Mouse (Mus musculus) kidney, adult 8-10 months (tissue): Measurements from ENCODE around the gene Entpd1.
A peak's percentile ranks its signal among the peaks of the same experiment; 100 is the strongest.

ENCODE experiments used
- DNase-seq, 2 experiments: peaks; one replicate each; pipeline ENCODE4 v3.0.0; 2022

Gene Entpd1

DNA sequence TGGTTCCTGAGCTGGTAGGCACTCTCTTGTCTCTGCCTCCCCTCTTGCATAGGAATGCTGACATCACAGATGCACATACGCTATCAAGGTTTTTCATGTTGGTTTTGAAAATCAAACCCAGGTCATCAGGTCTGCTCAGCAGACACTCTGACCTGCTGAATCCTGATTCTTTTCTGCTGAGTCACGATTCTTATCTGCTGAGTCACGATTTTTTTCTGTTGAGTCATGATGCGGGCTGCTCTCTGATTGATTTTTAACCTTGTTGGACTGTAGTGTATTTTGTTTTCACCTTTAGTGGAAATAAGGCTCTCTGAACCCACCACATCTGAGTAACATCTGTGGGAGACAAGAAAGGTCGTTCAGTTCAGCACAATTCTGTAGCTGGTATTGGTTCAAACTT lies 63.2 kb downstream of the Entpd1 start:
- DNase-seq, result no peak

- DNase-seq, result no peak
Observed at GRCm38 (mm10) chr19:40678087-40678486, 65.9 kb downstream of the Entpd1 start.

DNA sequence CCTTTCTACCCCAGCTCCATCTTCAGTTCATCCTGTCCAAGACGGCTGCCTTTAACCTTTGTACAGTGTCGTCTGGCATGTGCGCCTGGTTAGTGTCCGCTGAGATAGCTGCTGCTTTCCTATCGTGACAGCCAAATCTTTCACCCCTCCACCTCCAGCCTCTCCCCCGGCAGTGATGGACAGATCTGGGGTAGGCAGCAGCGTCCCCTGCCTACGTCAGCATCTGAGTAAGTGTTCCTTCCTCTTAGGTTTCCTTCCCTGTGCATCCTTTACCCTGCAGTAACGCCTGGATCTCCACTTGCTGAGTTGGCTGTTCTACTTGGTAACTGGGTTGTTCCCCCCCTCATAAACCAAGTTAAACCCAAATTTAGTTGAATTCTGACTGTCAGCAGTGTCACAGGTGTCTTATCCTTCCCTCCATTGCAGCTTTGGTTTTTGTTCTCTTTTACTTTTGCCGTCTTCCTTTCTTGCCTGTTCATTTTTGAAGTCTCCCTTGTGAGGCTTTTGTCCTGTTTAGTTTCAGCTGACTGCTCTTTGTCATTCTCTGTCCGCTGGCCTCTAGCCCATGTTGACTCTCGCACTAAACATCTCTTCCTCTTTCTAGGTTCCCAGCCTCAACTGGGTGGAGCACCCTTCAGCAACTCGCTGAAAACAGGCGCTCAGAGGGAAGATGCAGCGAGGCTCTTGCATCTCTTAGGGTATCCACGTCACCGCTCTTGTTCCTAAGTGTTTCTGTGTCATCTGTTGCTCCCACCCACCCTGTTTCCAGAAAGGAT lies 66.6 kb downstream of the Entpd1 start:
- DNase-seq, result peak; percentile 19 to 49

GRCm38 (mm10) chr19:40679632-40680031 lies 67.5 kb downstream of the Entpd1 start:
- no peak for DNase-seq

- no peak for DNase-seq
Observed at GRCm38 (mm10) chr19:40684124-40684523, 72.0 kb downstream of the Entpd1 start.

DNA sequence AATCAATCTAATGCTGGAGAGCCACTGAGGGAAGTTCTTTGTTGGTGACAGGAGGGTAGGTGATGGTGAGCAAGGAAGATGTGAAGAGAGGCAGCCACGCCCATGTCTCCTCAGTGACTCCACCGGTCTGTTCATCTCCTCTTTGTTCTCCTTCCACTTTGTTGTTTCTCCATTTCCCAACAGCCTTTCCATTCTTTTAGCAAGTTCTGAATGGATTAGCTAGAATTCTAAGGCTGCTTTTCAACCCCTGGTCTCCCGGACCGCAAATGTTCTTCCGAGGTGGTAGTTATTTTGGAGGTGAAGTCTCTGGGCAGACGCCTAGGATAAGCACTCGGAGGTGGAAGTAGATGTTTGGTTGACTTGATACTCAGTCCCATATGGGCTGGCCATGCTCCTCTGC lies 72.4 kb downstream of the Entpd1 start:
- DNase-seq, result no peak

DNA sequence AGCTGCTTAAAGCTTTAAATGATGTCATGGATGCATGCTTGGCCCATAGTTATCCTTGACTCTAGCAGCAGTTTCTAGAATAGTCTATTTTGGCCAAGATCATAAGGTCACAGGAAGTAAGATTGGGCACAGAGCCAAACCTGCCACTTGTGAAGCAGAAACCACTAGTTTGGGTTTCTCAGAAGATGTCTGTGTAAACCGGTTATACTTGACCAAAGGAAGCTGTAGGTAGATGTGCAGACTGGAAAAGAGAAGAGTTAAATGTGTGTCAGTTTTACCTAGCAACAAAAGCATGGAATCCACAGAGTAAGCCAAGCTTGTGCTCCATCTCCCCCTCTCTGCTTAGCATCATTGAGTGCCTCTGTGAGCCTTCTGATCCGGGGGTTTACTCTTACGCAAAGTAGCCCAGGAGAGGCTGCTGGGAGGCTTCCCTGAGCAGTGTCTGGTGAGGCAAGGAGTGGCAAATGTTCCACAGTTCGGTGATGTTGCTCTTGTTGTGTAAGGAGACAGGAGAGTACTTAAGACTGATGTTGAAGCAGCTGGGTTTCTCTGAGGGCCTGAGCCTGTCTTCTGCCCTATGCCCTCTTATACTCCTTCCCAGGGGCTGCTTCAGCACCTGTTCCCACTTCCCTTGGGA lies 75.2 kb downstream of the Entpd1 start:
- peak in 1 of 2 experiments; percentile 23 for DNase-seq

- no peak for DNase-seq
Observed at GRCm38 (mm10) chr19:40693201-40693600, 81.0 kb downstream of the Entpd1 start.

DNA sequence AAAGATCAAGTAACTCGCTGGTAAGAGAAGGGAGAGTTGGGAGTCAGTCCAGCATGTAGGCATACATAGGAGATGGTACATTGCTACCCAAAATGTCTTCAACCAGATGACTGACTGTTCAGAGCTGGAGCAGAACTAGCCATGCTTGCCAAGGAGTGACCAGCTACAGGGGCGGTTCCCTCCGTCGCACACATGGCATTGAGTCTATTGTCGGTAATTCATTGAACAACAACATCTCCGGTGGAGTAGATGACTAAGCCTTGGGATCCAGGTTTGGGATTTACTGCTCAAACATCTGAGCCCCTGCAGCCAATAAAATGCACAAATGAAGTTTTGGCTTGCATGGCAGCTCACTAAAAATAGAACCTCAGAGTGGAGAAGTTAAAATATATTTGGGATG lies 84.0 kb downstream of the Entpd1 start:
- no peak for DNase-seq

GRCm38 (mm10) chr19:40698103-40698853 lies 86.1 kb downstream of the Entpd1 start:
- DNase-seq, result peak; percentile 31 to 53

GRCm38 (mm10) chr19:40699816-40700215 lies 87.7 kb downstream of the Entpd1 start:
- DNase-seq, result no peak

DNA sequence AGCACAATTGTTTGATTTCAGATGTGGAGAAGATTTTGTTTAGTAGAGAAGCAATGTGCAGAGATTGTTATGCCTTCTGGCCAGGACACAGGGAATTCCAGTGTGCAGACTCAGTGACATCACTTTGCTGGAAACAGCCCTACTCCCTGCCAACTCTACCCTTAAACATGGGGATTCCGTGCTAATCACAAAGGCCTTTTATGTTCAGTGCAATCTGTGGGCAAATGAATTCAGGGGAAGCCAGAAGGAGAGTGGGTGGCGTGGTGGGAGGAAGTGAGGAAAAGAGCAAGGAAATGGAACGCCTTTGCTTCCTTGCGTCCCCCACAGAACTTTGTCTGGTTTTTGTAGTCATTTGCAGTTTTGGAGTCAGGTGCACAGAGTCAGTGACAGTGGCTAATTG lies 90.2 kb downstream of the Entpd1 start:
- DNase-seq, result no peak

DNA sequence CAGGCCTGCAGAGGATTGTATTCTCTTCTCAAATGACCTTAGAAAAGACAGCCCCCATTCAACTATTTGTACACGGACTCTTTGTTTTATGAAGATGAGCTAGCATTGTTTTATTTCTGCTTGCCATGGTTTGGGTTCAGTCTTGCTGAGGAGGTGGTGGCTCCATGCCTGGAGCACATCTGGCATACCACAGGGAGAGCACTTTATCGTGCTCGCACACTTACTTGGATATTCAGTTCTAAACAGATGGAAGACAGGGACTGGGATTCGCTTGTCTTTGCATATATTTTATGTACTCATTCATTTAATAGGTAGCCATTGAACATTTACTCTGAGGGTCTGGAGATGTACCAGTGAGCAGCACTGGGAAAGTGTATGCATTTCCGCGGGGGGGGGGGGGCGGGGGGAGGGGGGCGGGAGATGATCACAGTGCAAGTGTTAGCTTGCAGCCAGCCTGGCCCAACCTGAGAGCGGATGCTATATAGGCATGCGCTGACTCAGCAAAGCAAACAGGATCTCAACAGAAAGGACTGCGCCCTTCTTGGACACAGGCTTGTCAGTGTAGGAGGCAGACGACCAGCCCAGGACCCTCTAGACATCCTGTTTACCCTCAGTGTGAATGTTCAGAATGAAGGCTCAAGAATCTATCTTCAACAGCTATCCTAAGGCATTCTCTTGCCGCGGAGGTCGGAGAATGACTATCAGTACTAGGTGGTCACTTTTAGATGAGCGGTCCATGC lies 100.9 kb downstream of the Entpd1 start:
- no peak for DNase-seq

GRCm38 (mm10) chr19:40714700-40715099 lies 102.5 kb downstream of the Entpd1 start:
- no peak for DNase-seq

DNA sequence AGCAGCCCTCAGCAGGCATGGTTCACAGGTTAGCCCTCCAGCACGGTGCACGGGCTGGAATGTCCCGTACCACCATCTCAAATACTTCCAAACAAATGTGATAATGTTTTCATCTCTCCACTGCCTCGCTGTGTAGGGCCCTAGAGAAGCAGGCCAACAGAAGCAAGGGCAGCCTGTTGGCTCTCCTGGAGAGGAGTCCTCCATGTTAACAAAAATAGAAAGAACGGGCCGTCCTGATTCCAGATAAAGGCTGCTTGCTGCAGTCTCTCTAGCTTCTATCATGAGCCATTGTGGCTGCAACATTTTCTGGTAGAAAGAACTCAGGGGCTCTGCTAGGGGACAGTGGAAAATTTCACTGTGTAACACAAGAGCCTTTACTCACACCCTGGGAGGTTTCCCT lies 104.8 kb downstream of the Entpd1 start:
- no peak for DNase-seq

DNA sequence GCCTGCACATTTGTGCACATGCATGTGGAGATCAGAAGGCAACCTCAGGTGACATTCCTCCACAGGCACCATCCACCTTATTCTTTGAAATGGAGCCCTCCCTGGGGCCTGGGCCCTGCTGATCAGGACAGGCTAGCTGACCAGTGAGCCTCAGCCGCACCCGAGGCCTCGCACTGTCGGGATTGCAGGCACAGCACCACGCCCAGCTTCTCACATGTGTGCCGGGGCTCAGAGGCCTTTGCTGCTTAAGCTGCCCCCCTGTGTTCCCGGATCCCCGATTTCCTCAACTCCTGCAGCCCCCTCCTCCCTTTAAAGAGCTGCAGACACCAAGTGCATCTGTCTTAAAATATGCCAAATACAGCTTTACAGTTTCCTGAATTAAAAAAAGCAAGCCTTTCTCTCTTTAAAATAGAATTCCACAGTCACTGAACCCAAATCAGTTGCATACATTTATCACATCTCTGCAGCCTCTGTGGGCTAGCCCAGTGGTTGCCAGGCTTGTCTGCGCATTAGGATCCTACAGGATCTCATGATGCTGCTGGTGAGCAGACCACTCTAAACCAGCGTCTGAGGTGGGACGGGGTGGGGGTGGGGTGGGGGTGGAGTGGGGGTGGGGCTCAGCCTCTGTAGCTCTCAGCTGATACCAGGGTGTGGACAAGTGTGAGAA lies 107.4 kb downstream of the Entpd1 start:
- DNase-seq, result no peak

DNA sequence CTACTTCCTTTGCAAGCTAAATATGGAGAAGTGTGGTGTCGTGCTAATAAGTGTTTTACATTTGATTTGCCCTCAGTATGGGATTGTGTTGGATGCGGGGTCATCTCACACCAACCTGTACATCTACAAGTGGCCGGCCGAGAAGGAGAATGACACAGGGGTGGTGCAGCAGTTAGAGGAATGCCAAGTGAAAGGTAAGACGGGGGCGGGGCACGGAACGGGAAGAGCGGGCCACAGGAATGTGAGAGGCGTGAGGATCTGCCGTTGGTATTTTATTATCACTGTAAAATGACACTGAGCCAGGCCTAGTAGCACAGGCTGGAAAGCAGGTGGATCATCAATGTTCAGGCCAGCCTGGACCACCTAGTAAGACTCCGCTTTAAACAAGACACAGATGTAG lies 108.2 kb downstream of the Entpd1 start:
- no peak for DNase-seq

GRCm38 (mm10) chr19:40722137-40723038 lies 110.2 kb downstream of the Entpd1 start:
- DNase-seq, result peak; percentile 15 to 29

GRCm38 (mm10) chr19:40723516-40723915 lies 111.3 kb downstream of the Entpd1 start:
- no peak for DNase-seq

DNA sequence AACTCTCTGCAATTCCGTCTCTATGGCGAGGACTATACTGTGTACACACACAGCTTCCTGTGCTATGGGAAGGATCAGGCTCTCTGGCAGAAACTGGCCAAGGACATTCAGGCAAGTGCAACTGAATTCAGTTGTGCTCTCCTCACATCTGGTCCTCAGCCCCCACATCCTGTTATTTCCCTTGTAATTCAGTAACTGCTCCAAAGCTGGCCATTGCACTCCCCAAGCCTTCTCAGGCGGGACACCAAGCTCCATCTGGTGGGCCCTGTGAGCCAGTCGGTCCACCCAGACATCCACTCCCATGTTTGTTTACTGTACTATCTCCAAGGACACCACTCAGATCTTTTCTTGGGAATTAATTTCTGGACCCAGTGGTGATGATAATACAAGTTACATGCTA lies 114.0 kb downstream of the Entpd1 start:
- no peak for DNase-seq

DNA sequence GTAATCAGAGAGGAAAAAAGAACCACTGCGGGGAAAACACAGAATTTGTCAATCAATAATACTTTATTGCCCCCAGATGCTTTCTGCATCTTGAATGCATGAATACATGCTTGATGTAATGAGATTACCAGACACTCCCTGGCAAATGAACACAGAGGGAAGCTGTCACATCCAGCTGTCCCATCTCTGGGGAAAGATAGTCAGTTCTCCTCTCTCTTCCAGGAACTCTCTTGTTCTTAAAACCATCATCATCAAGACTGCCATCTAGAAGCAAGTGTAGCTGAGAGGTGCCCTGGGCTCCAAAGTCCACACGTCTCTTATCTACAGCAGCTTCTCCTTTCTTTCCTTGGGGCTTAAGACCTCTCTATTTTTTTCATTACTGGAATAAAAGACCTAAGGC lies 114.4 kb downstream of the Entpd1 start:
- DNase-seq, result no peak

DNA sequence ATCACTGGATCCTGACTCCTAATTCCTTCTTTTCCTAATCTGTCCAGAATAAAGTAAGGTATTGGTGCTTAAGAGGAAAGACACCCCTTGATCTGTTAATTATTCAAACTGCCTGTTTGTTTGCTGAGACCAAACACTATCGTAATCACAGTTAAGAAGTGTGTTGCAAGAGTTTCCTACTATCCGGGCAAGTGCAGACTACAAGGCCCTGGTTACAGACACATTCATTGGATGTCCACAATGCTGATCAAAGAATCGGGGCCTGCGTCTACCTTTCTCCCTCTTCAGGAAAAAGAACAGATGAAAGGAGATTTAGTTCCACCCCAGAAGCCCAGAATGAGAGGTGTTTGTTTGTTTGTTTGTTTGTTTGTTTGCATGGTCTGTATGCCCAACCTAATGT lies 116.0 kb downstream of the Entpd1 start:
- no peak for DNase-seq
